12 mouse cellular contexts compared by ENCODE assay signal in the genomic region with DNA sequence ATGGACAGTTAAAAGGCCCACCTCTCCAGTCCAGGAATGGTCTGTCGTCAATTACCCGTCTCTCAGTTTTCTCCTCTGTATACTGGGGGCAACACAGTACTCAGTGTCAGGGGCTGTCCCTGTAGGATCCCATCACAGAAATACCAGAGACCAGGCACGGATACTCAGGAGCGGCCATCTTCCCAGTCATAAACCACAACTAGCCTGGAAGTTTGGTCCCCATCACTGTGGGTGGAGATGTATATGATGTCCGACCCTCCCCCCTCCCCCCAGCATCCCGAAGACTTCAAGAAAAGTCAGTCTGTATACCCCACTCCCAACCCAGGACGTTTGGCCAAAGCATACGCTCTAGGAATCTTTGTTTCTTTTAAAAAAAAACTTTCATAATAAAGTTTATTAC. TPM values are rescaled to one million over a fixed set of nuclear protein-coding genes. Genes with fewer than 3 reads are reported as not detected.
DNase-seq lines count a peak whose midpoint lies in the region; ATAC-seq and TF ChIP-seq lines count a peak whose summit lies in the region.
"Had no signal": no experiment of that assay in that cellular context is flagged by ENCODE, and none has a peak within 500 bp of the region (broad histone marks: within the 10 kb centered on the region; RNA-seq: fewer than 3 reads in every experiment).

No protein-coding gene starts in this region.

- peak overlapping the region; percentile 100 for H3K4me2 ChIP-seq in liver, embryonic 11.5 days
- H3K4me2 ChIP-seq in hindbrain, embryonic 16.5 days (ENCODE audit: low read length) = peak overlapping the region; percentile 99
- peak overlapping the region; percentile 99 for H3K4me2 ChIP-seq in midbrain, postnatal 0 days (ENCODE audit: low read depth, low read length, poor library complexity, severe bottlenecking)

- WGBS in liver, embryonic 11.5 days = 47% methylated on average over 8 of the region's 8 CpGs
- 76% methylated on average over 8 of the region's 8 CpGs for WGBS in hindbrain, embryonic 16.5 days
- 70% methylated on average over 8 of the region's 8 CpGs for WGBS in midbrain, postnatal 0 days

- H3K4me1 ChIP-seq in liver, embryonic 11.5 days (replicated peaks; ENCODE audit: control insufficient read depth, insufficient read depth, low read length) = peaks cover 22% of the 10 kb centered on the region
- H3K4me1 ChIP-seq in hindbrain, embryonic 16.5 days (ENCODE audit: control insufficient read depth, insufficient read depth, low read depth, low read length) = peaks cover 12% of the 10 kb centered on the region
- H3K4me1 ChIP-seq in midbrain, postnatal 0 days (ENCODE audit: insufficient read depth, low read length) = peaks cover 11% of the 10 kb centered on the region; the same call in 1 of the 2 replicates

- TF ChIP-seq CTCF in midbrain, postnatal 0 days (IDR thresholded peaks at IDR 0.05) = no peak

- peak; percentile 30 for DNase-seq in CD4-positive, CD25-positive, alpha-beta regulatory T cell, adult 2 months (ENCODE audit: low read depth, low spot score)
- DNase-seq in liver, embryonic 11.5 days (ENCODE audit: low spot score) = no peak
- no peak for DNase-seq in liver
- DNase-seq in midbrain, postnatal 0 days (ENCODE audit: low spot score) = no peak
- no peak for DNase-seq in left cerebral cortex, adult 8-10 months (ENCODE audit: low spot score in 2 of 2)
- DNase-seq in cerebellum, adult 11 months = no peak

- H3K36me3 ChIP-seq in liver, embryonic 11.5 days (ENCODE audit: control insufficient read depth, insufficient read depth, low read length) = no peaks in the 10 kb centered on the region
- no peaks in the 10 kb centered on the region for H3K36me3 ChIP-seq in hindbrain, embryonic 16.5 days (ENCODE audit: control insufficient read depth, insufficient read depth, low read length)
- H3K36me3 ChIP-seq in midbrain, postnatal 0 days (ENCODE audit: insufficient read depth, low read length) = no peaks in the 10 kb centered on the region

- H3K27me3 ChIP-seq in liver, embryonic 11.5 days (replicated peaks; ENCODE audit: control insufficient read depth, insufficient read depth, low read length) = peaks cover 27% of the 10 kb centered on the region
- no peaks in the 10 kb centered on the region for H3K27me3 ChIP-seq in hindbrain, embryonic 16.5 days (replicated peaks; ENCODE audit: control insufficient read depth, insufficient read depth, low read length)
- no peaks in the 10 kb centered on the region; the same call in 1 of the 2 replicates for H3K27me3 ChIP-seq in midbrain, postnatal 0 days (ENCODE audit: insufficient read depth, low read length)

- no peak overlapping the region for H3K9ac ChIP-seq in liver, embryonic 11.5 days (ENCODE audit: low read depth, low read length)
- no peak overlapping the region for H3K9ac ChIP-seq in hindbrain, embryonic 16.5 days (ENCODE audit: low read depth, low read length)
- no peak overlapping the region for H3K9ac ChIP-seq in midbrain, postnatal 0 days (replicated peaks; ENCODE audit: low read length, poor library complexity, severe bottlenecking)

- H3K9me3 ChIP-seq in liver, embryonic 11.5 days (ENCODE audit: control insufficient read depth, low read length) = no peaks in the 10 kb centered on the region
- no peaks in the 10 kb centered on the region for H3K9me3 ChIP-seq in hindbrain, embryonic 16.5 days (ENCODE audit: control insufficient read depth, low read length)
- no peaks in the 10 kb centered on the region for H3K9me3 ChIP-seq in midbrain, postnatal 0 days (ENCODE audit: low read length)

- H3K27ac ChIP-seq in liver, embryonic 11.5 days (ENCODE audit: low read depth, low read length) = no peak overlapping the region
- no peak overlapping the region for H3K27ac ChIP-seq in hindbrain, embryonic 16.5 days (ENCODE audit: low read depth, low read length)
- no peak overlapping the region for H3K27ac ChIP-seq in midbrain, postnatal 0 days (ENCODE audit: low read depth, low read length)

- H3K4me3 ChIP-seq in liver, embryonic 11.5 days (ENCODE audit: low read depth, low read length) = peak overlapping the region; percentile 65
- peak overlapping the region; percentile 79; the same call in 1 of the 2 replicates for H3K4me3 ChIP-seq in hindbrain, embryonic 16.5 days (ENCODE audit: low read length)
- H3K4me3 ChIP-seq in midbrain, postnatal 0 days (ENCODE audit: low read depth, low read length) = peak overlapping the region; percentile 65; the same call in 1 of the 2 replicates

- no peak for ATAC-seq in CD4-positive, CD25-positive, alpha-beta regulatory T cell, adult 4 months
- no peak for ATAC-seq in liver, embryonic 11.5 days (replicated peaks; ENCODE audit: low FRiP score)
- ATAC-seq in hindbrain, embryonic 16.5 days = no peak
- no peak for ATAC-seq in midbrain, postnatal 0 days (ENCODE audit: low FRiP score)
- ATAC-seq: activated CD4-positive, CD25-positive, alpha-beta regulatory T cell, adult 4 months had no signal

RNA-seq across cellular contexts. Expression of a gene that starts 1.9 kb away (rescaled TPM):
- polyA plus RNA-seq in CD4-positive, CD25-positive, alpha-beta regulatory T cell, adult 4 months (2017; shearing (Covaris generic)) = 1 to 10 TPM; 2.5 to 3.9 TPM
- polyA plus RNA-seq in liver, embryonic 11.5 days (2014; fragmentation: Nextera tagmentation; extraction: Ambion mirVana) = 3.2 and 3.5 TPM in 2 replicates
- 4.6 and 4.9 TPM in 2 replicates for polyA plus RNA-seq in hindbrain, embryonic 16.5 days (2015; fragmentation: Nextera tagmentation; extraction: Ambion mirVana)
- total RNA-seq in midbrain, postnatal 0 days (2014; rRNA removed) = 4.1 and 7.9 TPM in 2 replicates
- 4.6 and 4.8 TPM in 2 replicates for polyA plus RNA-seq in midbrain, postnatal 0 days (2015; fragmentation: Nextera tagmentation; extraction: Ambion mirVana)
- total RNA-seq in left cerebral cortex, adult 8-10 months (2022) = under 1 TPM; 0.49 to 0.98 (median 0.69) TPM

RNA-seq across cellular contexts. Expression of a gene that starts 5.0 kb away (rescaled TPM):
- polyA plus RNA-seq in CD4-positive, CD25-positive, alpha-beta regulatory T cell, adult 4 months (2017; shearing (Covaris generic)) = 1 to 10 TPM; 2.4 to 3.7 TPM
- polyA plus RNA-seq in liver, embryonic 11.5 days (2014; fragmentation: Nextera tagmentation; extraction: Ambion mirVana) = not detected in 2 replicates
- polyA plus RNA-seq in hindbrain, embryonic 16.5 days (2015; fragmentation: Nextera tagmentation; extraction: Ambion mirVana) = 0.30 TPM in 1 of 2 replicates, not detected in the other
- total RNA-seq in midbrain, postnatal 0 days (2014; rRNA removed) = not detected in 2 replicates
- not detected in 2 replicates for polyA plus RNA-seq in midbrain, postnatal 0 days (2015; fragmentation: Nextera tagmentation; extraction: Ambion mirVana)
- total RNA-seq in left cerebral cortex, adult 8-10 months (2022) = not detected
- total RNA-seq: gastrocnemius, postnatal 10 days; layer of hippocampus, postnatal 25 days had no signal
- polyA plus RNA-seq: neural tube, embryonic 11.5 days had no signal

RNA-seq across cellular contexts. Expression of a gene that starts 7.3 kb away (rescaled TPM):
- not detected for polyA plus RNA-seq in CD4-positive, CD25-positive, alpha-beta regulatory T cell, adult 4 months (2017; shearing (Covaris generic))
- not detected in 2 replicates for polyA plus RNA-seq in liver, embryonic 11.5 days (2014; fragmentation: Nextera tagmentation; extraction: Ambion mirVana)
- not detected in 2 replicates for polyA plus RNA-seq in hindbrain, embryonic 16.5 days (2015; fragmentation: Nextera tagmentation; extraction: Ambion mirVana)
- not detected in 2 replicates for total RNA-seq in midbrain, postnatal 0 days (2014; rRNA removed)
- polyA plus RNA-seq in midbrain, postnatal 0 days (2015; fragmentation: Nextera tagmentation; extraction: Ambion mirVana) = not detected in 2 replicates
- not detected for total RNA-seq in left cerebral cortex, adult 8-10 months (2022)
- total RNA-seq: gastrocnemius, postnatal 10 days; layer of hippocampus, postnatal 25 days had no signal
- polyA plus RNA-seq: activated CD4-positive, CD25-positive, alpha-beta regulatory T cell, adult 4 months; neural tube, embryonic 11.5 days had no signal

RNA-seq across cellular contexts. Expression of a gene that starts 12.5 kb away (rescaled TPM):
- not detected for polyA plus RNA-seq in CD4-positive, CD25-positive, alpha-beta regulatory T cell, adult 4 months (2017; shearing (Covaris generic))
- polyA plus RNA-seq in liver, embryonic 11.5 days (2014; fragmentation: Nextera tagmentation; extraction: Ambion mirVana) = not detected in 2 replicates
- polyA plus RNA-seq in hindbrain, embryonic 16.5 days (2015; fragmentation: Nextera tagmentation; extraction: Ambion mirVana) = not detected in 2 replicates
- total RNA-seq in midbrain, postnatal 0 days (2014; rRNA removed) = not detected in 2 replicates
- polyA plus RNA-seq in midbrain, postnatal 0 days (2015; fragmentation: Nextera tagmentation; extraction: Ambion mirVana) = not detected in 2 replicates
- not detected for total RNA-seq in left cerebral cortex, adult 8-10 months (2022)
- total RNA-seq: gastrocnemius, postnatal 10 days; layer of hippocampus, postnatal 25 days had no signal
- polyA plus RNA-seq: activated CD4-positive, CD25-positive, alpha-beta regulatory T cell, adult 4 months; neural tube, embryonic 11.5 days had no signal

RNA-seq across cellular contexts. Expression of a gene that starts 22.2 kb away (rescaled TPM):
- polyA plus RNA-seq in CD4-positive, CD25-positive, alpha-beta regulatory T cell, adult 4 months (2017; shearing (Covaris generic)) = under 1 TPM in 1 of 2 experiments, not detected in 1; 0.75 TPM
- polyA plus RNA-seq in liver, embryonic 11.5 days (2014; fragmentation: Nextera tagmentation; extraction: Ambion mirVana) = not detected in 2 replicates
- polyA plus RNA-seq in hindbrain, embryonic 16.5 days (2015; fragmentation: Nextera tagmentation; extraction: Ambion mirVana) = 0.51 TPM in 1 of 2 replicates, not detected in the other
- total RNA-seq in midbrain, postnatal 0 days (2014; rRNA removed) = not detected in 2 replicates
- 0.69 TPM in 1 of 2 replicates, not detected in the other for polyA plus RNA-seq in midbrain, postnatal 0 days (2015; fragmentation: Nextera tagmentation; extraction: Ambion mirVana)
- not detected for total RNA-seq in left cerebral cortex, adult 8-10 months (2022)
- total RNA-seq: gastrocnemius, postnatal 10 days; layer of hippocampus, postnatal 25 days had no signal
- polyA plus RNA-seq: neural tube, embryonic 11.5 days had no signal
